Mouse (Mus musculus) myocyte (in vitro differentiated cells): ENCODE measurements around the gene Stxbp3.

Source experiments
- CEBPB ChIP-seq: IDR thresholded peaks from 2 replicates; pipeline ENCODE4 v1.6.1; 2011; ENCODE audit warnings: mild to moderate bottlenecking, moderate library complexity; ENCODE audit not compliant: poor library complexity, insufficient read depth, severe bottlenecking
- MAX ChIP-seq: IDR thresholded peaks from one replicate; pipeline ENCODE4 v1.6.1; 2011; ENCODE audit warnings: low read depth, mild to moderate bottlenecking, control low read depth
- POLR2A ChIP-seq: IDR thresholded peaks from one replicate; pipeline ENCODE4 v1.6.1; 2011; ENCODE audit warnings: low read depth, mild to moderate bottlenecking, control low read depth, moderate library complexity; ENCODE audit not compliant: insufficient read length
- SRF ChIP-seq: IDR thresholded peaks from one replicate; pipeline ENCODE4 v1.6.1; 2011; ENCODE audit warnings: low read depth; ENCODE audit not compliant: control insufficient read depth, insufficient read length
- TCF12 ChIP-seq: IDR thresholded peaks from one replicate; pipeline ENCODE4 v1.6.1; 2011; ENCODE audit warnings: mild to moderate bottlenecking, control low read depth; ENCODE audit not compliant: poor library complexity, insufficient read depth, severe bottlenecking
- TCF3 ChIP-seq: IDR thresholded peaks from one replicate; pipeline ENCODE4 v1.6.1; 2011; ENCODE audit warnings: low read depth, control low read depth; ENCODE audit not compliant: insufficient read length
- USF1 ChIP-seq: IDR thresholded peaks from one replicate; pipeline ENCODE4 v1.6.1; 2011; ENCODE audit warnings: low read depth, mild to moderate bottlenecking, control low read depth, moderate library complexity

DNA sequence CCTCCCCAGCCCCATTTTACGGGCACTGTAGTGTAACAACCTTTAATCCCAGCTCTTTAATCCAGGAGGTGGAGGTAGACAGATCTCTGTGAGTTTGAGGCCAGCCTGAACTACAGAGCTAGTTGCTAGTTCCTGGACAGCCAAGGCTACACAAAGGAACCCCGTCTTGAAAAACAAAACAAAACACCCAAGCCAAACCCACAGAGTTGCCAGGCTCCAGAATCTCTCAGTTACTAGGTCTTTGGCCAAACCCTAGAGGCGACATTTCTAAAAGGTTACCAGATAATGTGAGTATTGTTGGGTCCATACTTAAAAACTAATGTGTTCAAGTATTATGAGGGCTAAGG, 16.8 kb upstream of the Stxbp3 start:
- no peak for TF ChIP-seq POLR2A
- no peak for TF ChIP-seq TCF3
- TF ChIP-seq USF1, result no peak
- TF ChIP-seq MAX, result no peak
- TF ChIP-seq SRF, result no peak
- no peak for TF ChIP-seq TCF12
- TF ChIP-seq CEBPB, result no peak
